Mouse (Mus musculus) central nervous system, embryonic 11.5 days (tissue): ENCODE data around the gene Vmn1r31. TPM values are rescaled to one million over a fixed set of nuclear protein-coding genes. Genes with fewer than 3 reads are reported as not detected.

Source experiments
- polyA plus RNA-seq: library from polyadenylated mRNA; depleted of rRNA; stranded (reverse); fragments of >200 nt; gene quantifications from 2 replicates; pipeline ENCODE4 v1.2.3, GENCODE M21; 2012; rRNA removed

The Vmn1r31 gene
- polyA plus RNA-seq: not detected in 2 replicates

GRCm38 (mm10) chr6:58475230-58475629 is at the start of gene Vmn1r31:
TSS of gene Vmn1r31 (minus strand) at chr6:58475330.

DNA sequence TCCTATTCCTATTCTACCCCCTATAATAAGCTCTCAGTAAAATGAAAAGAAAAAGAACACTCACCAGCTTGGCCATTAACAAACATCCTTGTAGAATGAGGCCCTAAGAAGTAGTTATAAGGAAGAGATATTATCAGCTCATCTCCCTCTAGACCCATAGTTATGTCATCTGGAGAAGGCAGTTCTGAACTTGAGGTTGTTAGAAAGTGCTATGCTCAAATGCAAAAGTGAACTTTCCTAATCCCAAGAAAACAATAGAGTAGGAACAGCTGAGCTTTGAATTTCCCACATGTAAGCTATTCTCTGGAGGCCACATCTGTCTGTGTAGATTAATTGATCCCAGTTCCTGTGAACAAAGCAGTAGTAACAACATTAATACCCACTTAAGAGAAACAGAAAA is 31.8 kb downstream of the Vmn1r31 start, which contains the start of gene Vmn1r30:
TSS of gene Vmn1r30 (minus strand) at position 101 of the 400 bp plus-strand sequence.

Other genes with a start within 250 kb of the Vmn1r31 start
- gene Vmn1r28, start 213.3 kb downstream of the Vmn1r31 start, polyA plus RNA-seq: not detected in 2 replicates
- not detected in 2 replicates for gene Vmn1r29, start 173.8 kb downstream of the Vmn1r31 start, polyA plus RNA-seq
- gene Vmn1r30, start 31.9 kb downstream of the Vmn1r31 start, polyA plus RNA-seq: not detected in 2 replicates
- gene Abcg2, start 109.2 kb upstream of the Vmn1r31 start, polyA plus RNA-seq: 29.3 and 41.9 TPM in 2 replicates